Mouse (Mus musculus): ENCODE data around the gene Slc25a5.
"Not testable (repeated sequence)": the region's sequence is repeated elsewhere in the genome, so short reads cannot be mapped to it uniquely, and the experiment has no call there.

The Slc25a5 gene

DNA sequence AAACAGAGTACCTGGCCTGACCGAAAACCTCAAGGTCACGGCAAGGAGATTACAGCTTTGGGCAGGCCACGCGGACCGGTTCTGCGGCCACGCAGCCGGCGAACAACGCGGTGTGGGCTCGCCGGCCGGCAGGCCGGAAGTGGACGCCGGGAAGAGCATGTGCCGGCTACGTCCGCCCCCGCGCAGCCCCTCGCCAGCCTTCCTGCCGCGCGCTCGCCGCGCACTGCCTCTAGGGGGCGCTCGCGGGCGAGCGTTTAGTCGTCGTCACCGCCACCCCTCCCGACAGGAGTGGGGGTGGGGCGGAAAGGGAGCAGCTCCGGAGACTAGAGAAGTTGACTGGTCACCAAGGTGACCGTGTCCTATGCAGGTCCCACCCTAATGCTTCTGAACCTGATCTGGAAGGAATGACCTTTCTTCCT lies 721 bp downstream of the Slc25a5 start:
- in situ Hi-C loops (cut with MboI; ENCODE audit: unreplicated experiment in 2 of 2), result no loop called here

DNA sequence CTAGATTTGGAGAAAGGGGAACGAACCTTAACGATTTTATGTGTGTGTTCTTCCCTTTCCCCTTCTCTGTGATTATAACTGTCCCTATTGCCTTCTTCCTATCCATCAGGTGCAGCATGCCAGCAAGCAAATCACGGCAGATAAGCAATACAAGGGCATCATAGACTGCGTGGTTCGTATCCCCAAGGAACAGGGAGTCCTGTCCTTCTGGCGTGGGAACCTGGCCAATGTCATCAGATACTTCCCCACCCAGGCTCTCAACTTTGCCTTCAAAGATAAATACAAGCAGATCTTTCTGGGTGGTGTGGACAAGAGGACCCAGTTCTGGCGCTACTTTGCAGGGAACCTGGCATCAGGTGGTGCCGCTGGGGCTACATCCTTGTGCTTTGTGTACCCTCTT lies 1.3 kb downstream of the Slc25a5 start:
- in situ Hi-C loops (cut with MboI; ENCODE audit: unreplicated experiment in 2 of 2), result not testable (repeated sequence)

GRCm38 (mm10) chrX:36799131-36799879 lies 3.9 kb downstream of the Slc25a5 start:
- in situ Hi-C loops (cut with MboI; ENCODE audit: unreplicated experiment in 2 of 2), result no loop called here

DNA sequence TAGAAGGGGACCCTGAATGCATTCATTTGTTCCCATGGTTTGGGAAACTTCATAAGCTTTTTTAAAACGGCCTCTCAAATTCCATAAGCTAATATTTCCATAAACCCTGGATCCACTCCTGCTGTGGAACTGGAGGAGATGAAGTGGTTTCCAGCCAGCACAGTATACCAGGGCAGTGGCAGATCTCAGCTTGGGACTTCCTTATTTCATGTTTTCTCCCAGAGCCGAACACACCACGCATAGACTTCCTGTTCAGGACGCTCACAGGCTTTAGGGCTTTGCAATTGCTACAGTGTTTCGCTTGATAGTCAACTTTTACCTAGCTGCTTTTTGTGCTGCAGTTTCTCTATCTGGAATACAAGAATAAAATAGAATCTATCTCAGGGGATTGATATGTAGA lies 7.7 kb downstream of the Slc25a5 start:
- in situ Hi-C loops (cut with MboI; ENCODE audit: unreplicated experiment in 2 of 2), result no loop called here

DNA sequence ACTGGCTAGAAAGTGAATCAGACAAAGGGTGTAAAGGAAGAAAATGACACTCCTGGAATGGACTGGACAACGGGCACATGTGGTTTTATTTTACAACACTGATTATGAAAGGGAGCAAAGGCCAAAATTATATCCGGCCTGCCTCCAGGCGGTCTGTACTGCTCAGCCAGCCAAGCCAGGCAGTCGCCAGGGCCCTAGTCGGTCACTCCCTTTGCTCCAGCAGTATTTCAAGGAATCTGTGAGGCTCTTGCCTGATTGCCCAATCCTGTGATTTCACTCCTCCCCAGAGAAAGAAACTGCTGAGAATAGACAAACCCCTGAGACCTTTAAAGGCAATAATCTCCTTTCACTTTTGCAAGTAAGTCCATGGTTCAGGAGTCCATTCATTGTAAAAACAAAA lies 8.7 kb downstream of the Slc25a5 start:
- in situ Hi-C loops (cut with MboI; ENCODE audit: unreplicated experiment in 2 of 2), result no loop called here

- in situ Hi-C loops (cut with MboI; ENCODE audit: unreplicated experiment in 2 of 2), result no loop called here
Observed at GRCm38 (mm10) chrX:36805466-36806235, 10.2 kb downstream of the Slc25a5 start.

GRCm38 (mm10) chrX:36807360-36808317 lies 12.2 kb downstream of the Slc25a5 start:
- in situ Hi-C loops (cut with MboI; ENCODE audit: unreplicated experiment in 2 of 2), result no loop called here

DNA sequence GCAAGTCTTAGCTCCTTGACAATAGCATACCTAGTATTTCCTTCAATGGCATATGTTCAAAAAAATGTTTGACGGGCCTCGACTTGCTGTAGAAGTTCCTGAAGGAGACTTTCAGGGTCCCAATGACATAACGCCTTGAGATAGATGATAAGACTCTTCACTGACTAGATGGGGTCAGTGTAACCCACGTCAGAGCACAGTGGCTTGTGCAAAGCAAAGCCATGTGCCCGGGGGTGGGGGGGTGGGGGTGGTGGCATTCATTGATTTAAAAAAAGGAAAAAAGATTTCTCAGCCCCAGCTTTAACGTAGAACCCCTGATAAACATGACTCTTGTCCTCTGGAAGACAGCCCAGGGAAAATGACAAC lies 12.8 kb downstream of the Slc25a5 start:
- in situ Hi-C loops (cut with MboI; ENCODE audit: unreplicated experiment in 2 of 2), result no loop called here

- in situ Hi-C loops (cut with MboI; ENCODE audit: unreplicated experiment in 2 of 2), result loop anchor here (5.0 to 10.0 kb wide), 3 partner anchors 47 to 277 kb away; no protein-coding TSS in a partner anchor
Observed at GRCm38 (mm10) chrX:36811377-36811776, 15.9 kb downstream of the Slc25a5 start.

- in situ Hi-C loops (cut with MboI; ENCODE audit: unreplicated experiment in 2 of 2), result loop anchor here (5.0 to 10.0 kb wide), 3 partner anchors 49 to 279 kb away; no protein-coding TSS in a partner anchor
Observed at GRCm38 (mm10) chrX:36814161-36814836, 18.8 kb downstream of the Slc25a5 start.

DNA sequence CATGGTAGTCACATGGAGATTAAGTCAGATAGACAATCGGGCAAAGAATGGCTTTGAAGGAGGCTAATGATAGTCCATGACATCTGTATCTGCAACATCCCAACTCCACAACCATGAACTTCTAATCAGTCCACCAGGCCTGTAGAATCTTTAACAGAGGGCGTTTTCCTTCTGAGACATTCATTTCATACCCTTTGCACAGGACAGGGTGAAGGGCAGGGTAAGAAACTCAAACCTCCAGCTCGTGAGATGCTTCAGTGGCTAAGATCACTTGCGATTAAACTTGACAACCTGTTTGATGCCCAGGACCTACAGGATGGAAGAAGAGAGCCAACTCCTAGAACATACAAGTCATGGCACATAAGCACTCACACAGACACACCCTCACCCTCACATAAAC lies 19.6 kb downstream of the Slc25a5 start:
- in situ Hi-C loops (cut with MboI; ENCODE audit: unreplicated experiment in 2 of 2), result loop anchor here (10.0 kb wide), 2 partner anchors 50 to 280 kb away; no protein-coding TSS in a partner anchor

DNA sequence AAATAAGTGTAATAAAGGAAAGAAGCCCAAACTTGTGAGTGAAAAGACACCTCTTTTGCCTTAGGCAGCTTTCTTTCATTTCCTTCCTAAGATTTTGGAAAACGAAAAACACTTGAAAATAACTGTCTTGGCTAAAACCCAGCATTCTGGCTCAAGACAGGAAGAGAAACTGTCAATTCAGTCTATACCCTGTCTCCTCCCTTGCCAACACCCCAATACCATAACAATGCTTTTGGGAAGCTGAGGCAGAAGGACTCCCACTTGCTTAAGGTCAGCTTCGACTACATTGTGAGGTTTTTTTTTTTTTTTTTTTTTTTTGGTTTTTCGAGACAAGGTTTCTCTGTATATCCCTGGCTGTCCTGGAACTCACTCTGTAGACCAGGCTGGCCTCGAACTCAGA lies 20.0 kb downstream of the Slc25a5 start:
- in situ Hi-C loops (cut with MboI; ENCODE audit: unreplicated experiment in 2 of 2), result loop anchor here (10.0 kb wide), 2 partner anchors 51 to 281 kb away; no protein-coding TSS in a partner anchor

DNA sequence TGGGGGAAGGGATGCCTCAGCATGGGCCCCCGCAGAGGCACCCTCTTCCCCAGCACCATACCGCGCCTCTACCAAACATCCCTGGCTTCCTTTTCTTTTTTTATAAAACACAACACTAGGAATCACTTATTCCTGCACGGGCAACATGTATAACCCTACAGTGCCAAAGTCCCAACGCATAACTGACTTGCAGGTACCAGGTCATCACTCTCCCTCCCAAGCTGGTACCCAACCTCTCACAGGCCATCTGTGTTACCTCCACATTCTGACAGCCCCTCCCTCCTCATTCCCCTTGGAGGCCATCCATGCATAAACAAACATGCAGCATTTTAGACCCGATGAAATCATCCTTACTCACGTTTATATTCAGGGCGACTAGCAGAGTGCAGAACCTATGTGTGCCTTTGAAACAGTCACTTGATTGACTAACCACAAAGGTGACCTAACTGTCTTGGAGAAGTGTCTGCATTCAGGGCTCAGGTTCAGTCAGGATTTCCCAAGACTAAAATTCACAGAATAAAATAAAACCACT lies 21.0 kb downstream of the Slc25a5 start:
- in situ Hi-C loops (cut with MboI; ENCODE audit: unreplicated experiment in 2 of 2), result loop anchor here (10.0 kb wide), 2 partner anchors 52 to 282 kb away; no protein-coding TSS in a partner anchor

GRCm38 (mm10) chrX:36816953-36817441 lies 21.5 kb downstream of the Slc25a5 start:
- in situ Hi-C loops (cut with MboI; ENCODE audit: unreplicated experiment in 2 of 2), result loop anchor here (10.0 kb wide), 2 partner anchors 52 to 282 kb away; no protein-coding TSS in a partner anchor

DNA sequence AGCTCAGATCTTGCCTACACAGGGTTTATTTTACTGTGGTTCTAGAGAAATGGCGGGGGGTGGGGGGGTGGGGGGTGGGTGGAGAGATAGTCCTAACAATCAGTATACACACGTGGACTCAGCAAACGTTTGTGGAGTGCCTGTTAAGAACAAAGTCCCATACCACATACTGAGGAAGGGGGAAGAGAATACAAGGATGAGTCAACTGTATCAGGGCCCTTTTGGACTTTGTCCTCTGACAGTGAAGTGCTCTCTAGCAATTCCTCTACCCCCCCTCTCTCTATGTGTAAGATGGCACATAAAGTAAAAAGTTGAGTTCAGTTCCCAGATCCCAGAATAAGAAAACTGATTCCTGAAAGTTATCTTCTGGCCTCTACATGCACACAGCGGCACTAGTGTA lies 24.1 kb downstream of the Slc25a5 start:
- in situ Hi-C loops (cut with MboI; ENCODE audit: unreplicated experiment in 2 of 2), result loop anchor here (10.0 kb wide), 2 partner anchors 55 to 285 kb away; no protein-coding TSS in a partner anchor

DNA sequence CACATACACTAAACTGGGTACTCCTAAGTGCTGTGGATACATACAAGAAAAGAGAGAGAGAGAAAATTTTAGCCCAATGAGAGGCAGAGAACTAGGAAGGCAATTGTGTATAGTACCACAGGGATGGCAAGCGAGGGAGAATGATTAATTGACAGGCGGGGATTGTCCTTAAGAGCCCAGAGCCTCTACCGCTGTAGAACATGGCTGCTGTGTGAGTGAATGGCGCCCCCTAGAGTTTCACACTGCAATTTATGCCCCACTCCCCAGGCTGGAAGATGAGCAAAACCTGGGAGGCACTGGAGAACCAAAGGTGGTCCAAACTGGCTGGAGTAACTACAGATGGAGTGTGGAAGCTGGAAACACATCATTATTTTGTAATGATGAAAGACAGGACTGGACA lies 24.8 kb downstream of the Slc25a5 start:
- in situ Hi-C loops (cut with MboI; ENCODE audit: unreplicated experiment in 2 of 2), result loop anchor here in 1 of 2 experiments (10.0 kb wide), 1 partner anchor 175 kb away; the partner anchor contains the start of gene Akap17b

GRCm38 (mm10) chrX:36823932-36824711 lies 28.7 kb downstream of the Slc25a5 start:
- in situ Hi-C loops (cut with MboI; ENCODE audit: unreplicated experiment in 2 of 2), result loop anchor here in 1 of 2 experiments (10.0 kb wide), 1 partner anchor 179 kb away; the partner anchor contains the start of gene Akap17b

- in situ Hi-C loops (cut with MboI; ENCODE audit: unreplicated experiment in 2 of 2), result loop anchor here (5.0 to 10.0 kb wide), 2 partner anchors 180 to 197 kb away; partner anchors contain the start of gene Akap17b (in 1 of the 2)
Observed at GRCm38 (mm10) chrX:36825032-36825431, 29.6 kb downstream of the Slc25a5 start.
